Mouse (Mus musculus) bone marrow macrophage, adult 2 months (primary cell): Measurements from ENCODE around the gene Rbm44. TPM values are rescaled to one million over a fixed set of nuclear protein-coding genes. Genes with fewer than 3 reads are reported as not detected.
A peak's percentile ranks its signal among the peaks of the same experiment; 100 is the strongest.

Experiments used
- H3K27ac ChIP-seq: 2 replicates; pipeline ENCODE4 v1.5.1; 2012; ENCODE audit warnings: low read depth, low read length; ENCODE audit not compliant: insufficient read depth
- H3K4me1 ChIP-seq: 2 replicates; pipeline ENCODE4 v1.6.1; 2012; ENCODE audit warnings: low read length; ENCODE audit not compliant: control insufficient read depth, insufficient read depth
- H3K4me3 ChIP-seq: 2 replicates; pipeline ENCODE4 v1.5.1; 2012; ENCODE audit warnings: mild to moderate bottlenecking, low read length, moderate library complexity; ENCODE audit not compliant: insufficient read depth
- CTCF ChIP-seq: IDR thresholded peaks from 2 replicates; pipeline ENCODE4 v1.5.1; 2012; ENCODE audit warnings: low read depth, mild to moderate bottlenecking, low read length, moderate library complexity
- POLR2A ChIP-seq: IDR thresholded peaks from 2 replicates; pipeline ENCODE4 v1.6.1; 2012; ENCODE audit warnings: mild to moderate bottlenecking, low read depth, low read length, borderline replicate concordance
- polyA plus RNA-seq: library from polyadenylated mRNA; stranded (reverse); fragments of >200 nt; gene quantifications from 2 replicates; pipeline ENCODE4 v1.2.4, GENCODE M21; 2012; ENCODE audit not compliant: missing spikeins, insufficient read depth, insufficient read length

Rbm44 gene
- polyA plus RNA-seq, 1 experiment: 1.2 TPM

GRCm38 (mm10) chr1:91112171-91112570 lies 32.7 kb upstream of the Rbm44 start:
- Histone ChIP-seq H3K4me3 (no peak overlapping the region), H3K4me1 (no peaks in the 10 kb centered on the region), H3K27ac (no peak overlapping the region)
- TF ChIP-seq CTCF (no peak), POLR2A (no peak)

- no peak for TF ChIP-seq POLR2A
- no peak for TF ChIP-seq CTCF
- Histone ChIP-seq H3K4me1 (no peaks in the 10 kb centered on the region), H3K27ac (no peak overlapping the region), H3K4me3 (no peak overlapping the region)
These were observed 32.3 kb upstream of the Rbm44 start for GRCm38 (mm10) chr1:91112606-91113005.

GRCm38 (mm10) chr1:91122121-91122520 lies 22.8 kb upstream of the Rbm44 start:
- Histone ChIP-seq H3K4me3 (no peak overlapping the region), H3K4me1 (no peaks in the 10 kb centered on the region), H3K27ac (no peak overlapping the region)
- TF ChIP-seq POLR2A: no peak
- TF ChIP-seq CTCF: no peak

GRCm38 (mm10) chr1:91123004-91123403 lies 21.9 kb upstream of the Rbm44 start:
- Histone ChIP-seq H3K4me3 (no peak overlapping the region), H3K4me1 (no peaks in the 10 kb centered on the region), H3K27ac (no peak overlapping the region)
- TF ChIP-seq POLR2A: no peak
- TF ChIP-seq CTCF: no peak

GRCm38 (mm10) chr1:91123466-91123865 lies 21.4 kb upstream of the Rbm44 start:
- Histone ChIP-seq H3K27ac (no peak overlapping the region), H3K4me3 (no peak overlapping the region), H3K4me1 (no peaks in the 10 kb centered on the region)
- no peak for TF ChIP-seq POLR2A
- TF ChIP-seq CTCF: no peak

GRCm38 (mm10) chr1:91128849-91129248 lies 16.0 kb upstream of the Rbm44 start:
- no peaks in the 10 kb centered on the region for H3K4me1 ChIP-seq
- H3K27ac ChIP-seq: no peak overlapping the region
- no peak overlapping the region for H3K4me3 ChIP-seq
- TF ChIP-seq POLR2A (no peak), CTCF (peak; percentile 29; the same call in 1 of the 2 replicates)

GRCm38 (mm10) chr1:91137036-91137435 lies 7.9 kb upstream of the Rbm44 start:
- Histone ChIP-seq H3K4me1 (no peaks in the 10 kb centered on the region), H3K4me3 (no peak overlapping the region), H3K27ac (no peak overlapping the region)
- TF ChIP-seq CTCF (no peak), POLR2A (no peak)

- no peak overlapping the region for H3K27ac ChIP-seq
- TF ChIP-seq CTCF (no peak), POLR2A (no peak)
- H3K4me3 ChIP-seq: no peak overlapping the region
- H3K4me1 ChIP-seq: peaks cover 3% of the 10 kb centered on the region; the same call in 1 of the 2 replicates
These were observed 6.6 kb downstream of the Rbm44 start for GRCm38 (mm10) chr1:91151509-91151908.

GRCm38 (mm10) chr1:91166798-91167197 lies 21.9 kb downstream of the Rbm44 start:
- Histone ChIP-seq H3K4me1 (peaks cover 4% of the 10 kb centered on the region), H3K27ac (no peak overlapping the region), H3K4me3 (no peak overlapping the region)
- no peak for TF ChIP-seq CTCF
- no peak for TF ChIP-seq POLR2A

GRCm38 (mm10) chr1:91169157-91169556 lies 24.3 kb downstream of the Rbm44 start:
- H3K27ac ChIP-seq: no peak overlapping the region
- H3K4me3 ChIP-seq: no peak overlapping the region
- TF ChIP-seq CTCF (no peak), POLR2A (no peak)
- H3K4me1 ChIP-seq: peaks cover 4% of the 10 kb centered on the region

GRCm38 (mm10) chr1:91174796-91175195 lies 29.9 kb downstream of the Rbm44 start:
- no peak for TF ChIP-seq CTCF
- no peak for TF ChIP-seq POLR2A
- no peak overlapping the region for H3K4me3 ChIP-seq
- peaks cover 3% of the 10 kb centered on the region; the same call in 1 of the 2 replicates for H3K4me1 ChIP-seq
- H3K27ac ChIP-seq: no peak overlapping the region
